Mouse (Mus musculus) liver, embryonic 14.5 days (tissue): ENCODE results near the gene Cpa5.

Experiments
- CTCF ChIP-seq: IDR thresholded peaks from 2 replicates; pipeline ENCODE4 v1.5.1; 2016; ENCODE audit warnings: antibody characterized with exemption, low read depth, control low read depth
- EP300 ChIP-seq: IDR thresholded peaks from 2 replicates; pipeline ENCODE4 v1.6.1; 2016; ENCODE audit warnings: antibody characterized with exemption, low read depth

DNA sequence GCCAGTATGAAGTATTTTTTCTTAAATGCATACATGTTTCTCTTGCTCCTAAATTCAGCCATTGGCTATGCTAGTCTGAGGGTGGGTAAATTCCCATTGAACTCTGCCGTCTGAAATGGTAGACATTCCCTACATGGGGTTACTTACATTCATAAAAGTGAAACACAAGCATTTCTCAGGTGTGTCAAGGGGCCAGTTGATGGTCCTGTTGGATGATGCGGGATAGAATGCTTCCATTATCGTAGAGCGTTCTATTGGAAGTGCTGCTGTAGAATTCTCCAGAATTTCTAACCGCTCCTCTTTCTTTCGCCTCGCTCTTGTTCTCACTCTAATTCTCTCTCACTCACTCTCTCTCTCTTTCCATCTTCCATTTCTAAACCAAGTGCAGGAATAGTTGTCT lies at the start of gene Cpa5:
- no peak for TF ChIP-seq CTCF
- no peak for TF ChIP-seq EP300
